Mouse (Mus musculus) ES-Bruce4 (cell line): ENCODE results near the gene Rgs11.

Source experiments
- CTCF ChIP-seq: IDR thresholded peaks from one replicate; pipeline ENCODE4 v1.8.1; 2011; ENCODE audit warnings: low read depth, low read length
- POLR2A ChIP-seq: IDR thresholded peaks from one replicate; pipeline ENCODE4 v1.8.1; 2011; ENCODE audit warnings: low read length; ENCODE audit not compliant: insufficient read depth

- TF ChIP-seq CTCF (no peak), POLR2A (no peak)
These were observed 34.9 kb downstream of the Rgs11 start for GRCm38 (mm10) chr17:26237667-26238066.
